In the genomic region with DNA sequence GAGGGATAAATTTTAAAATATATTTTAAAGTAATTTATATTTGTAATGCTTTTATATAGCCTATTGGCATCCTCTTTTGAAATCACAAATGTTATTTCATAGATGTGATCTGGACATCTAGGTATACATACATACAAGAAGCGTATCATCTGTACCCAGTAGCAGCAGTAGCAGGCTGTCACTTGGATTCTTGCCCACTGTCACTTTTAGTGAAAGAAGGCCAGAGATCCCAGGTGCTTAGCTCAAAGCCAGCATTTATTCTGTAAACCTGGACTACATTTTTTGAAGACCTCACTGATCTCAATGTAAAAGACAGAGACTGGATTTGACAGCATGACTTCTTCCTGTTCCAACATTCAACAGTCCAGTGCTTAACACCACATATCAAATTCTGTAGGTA, we compare ENCODE assay signal across 8 mouse cellular contexts.
"Had no signal": no experiment of that assay in that cellular context is flagged by ENCODE, and none has a peak within 500 bp of the region (broad histone marks: within the 10 kb centered on the region; RNA-seq: fewer than 3 reads in every experiment).

No protein-coding gene starts in this region.

- DNase-seq: kidney, postnatal 4 days; left cerebral cortex, postnatal 4 days; lung, adult 18-20 months; retina, postnatal 1 day; right cerebral cortex, postnatal 14 days; thymus, adult 2 months; thymus, postnatal 25 days had no signal

- ATAC-seq: midbrain, embryonic 16.5 days had no signal
